Mouse (Mus musculus) forebrain, embryonic 14.5 days (tissue): ENCODE data around the gene Eps8. TPM values are rescaled to one million over a fixed set of nuclear protein-coding genes. Genes with fewer than 3 reads are reported as not detected.

Experiments
- ATAC-seq: fragments of 200-750 bp; cut with Nextera tagmentation; 2 replicates; pipeline ENCODE4 v1.8.0; 2017; ENCODE audit warnings: mild to moderate bottlenecking, moderate library complexity
- DNase-seq: peaks from one replicate; pipeline ENCODE4 v3.0.0-alpha.2; 2015; ENCODE audit warnings: low spot score
- H3K27ac ChIP-seq: fragments of 300-500 bp; sonication (generic); 2 replicates; pipeline ENCODE4 v1.5.1; 2014; ENCODE audit warnings: low read depth, mild to moderate bottlenecking, control low read depth, low read length, moderate library complexity
- H3K27me3 ChIP-seq: fragments of 300-500 bp; sonication (generic); replicated peaks from 2 replicates; pipeline ENCODE4 v1.6.1; 2014; ENCODE audit warnings: low read length, control low read depth, mixed read lengths; ENCODE audit not compliant: control insufficient read depth, insufficient read depth
- H3K36me3 ChIP-seq: fragments of 300-500 bp; sonication (generic); 2 replicates; pipeline ENCODE4 v1.6.1; 2014; ENCODE audit warnings: low read length, control low read depth; ENCODE audit not compliant: control insufficient read depth, insufficient read depth
- H3K4me1 ChIP-seq: fragments of 300-500 bp; sonication (generic); 2 replicates; pipeline ENCODE4 v1.6.1; 2014; ENCODE audit warnings: antibody characterized with exemption, low read length, control low read depth; ENCODE audit not compliant: control insufficient read depth, insufficient read depth
- H3K4me2 ChIP-seq: fragments of 300-500 bp; sonication (generic); 2 replicates; pipeline ENCODE4 v1.6.1; 2014; ENCODE audit warnings: mild to moderate bottlenecking, control low read depth, low read length
- H3K4me3 ChIP-seq: fragments of 300-500 bp; sonication (generic); 2 replicates; pipeline ENCODE4 v1.5.1; 2014; ENCODE audit warnings: low read depth, low read length, control low read depth
- H3K9ac ChIP-seq: fragments of 300-500 bp; sonication (generic); 2 replicates; pipeline ENCODE4 v1.6.1; 2014; ENCODE audit warnings: mild to moderate bottlenecking, low read length, control low read depth, moderate library complexity
- H3K9me3 ChIP-seq: fragments of 300-500 bp; sonication (generic); replicated peaks from 2 replicates; pipeline ENCODE4 v1.6.1; 2016; ENCODE audit warnings: low read length, control low read depth, mixed read lengths; ENCODE audit not compliant: control insufficient read depth
- WGBS: fragments of 180-500 bp; shearing (Covaris S2); extraction: QIAGEN DNeasy Blood & Tissue Kit; methylation state at CpG from one replicate; pipeline ENCODE4 v1.1.7; 2014; 5-methylcytosine and 5-hydroxymethylcytosine counted together
- polyA plus RNA-seq: library from polyadenylated mRNA; unstranded; fragments of >200 nt; fragmentation: Nextera tagmentation; extraction: Ambion mirVana; gene quantifications from 2 replicates; pipeline ENCODE4 v1.2.1, GENCODE M21; 2014

The Eps8 gene
- polyA plus RNA-seq, 1 experiment from 2014 or later = 11.4 TPM

DNA sequence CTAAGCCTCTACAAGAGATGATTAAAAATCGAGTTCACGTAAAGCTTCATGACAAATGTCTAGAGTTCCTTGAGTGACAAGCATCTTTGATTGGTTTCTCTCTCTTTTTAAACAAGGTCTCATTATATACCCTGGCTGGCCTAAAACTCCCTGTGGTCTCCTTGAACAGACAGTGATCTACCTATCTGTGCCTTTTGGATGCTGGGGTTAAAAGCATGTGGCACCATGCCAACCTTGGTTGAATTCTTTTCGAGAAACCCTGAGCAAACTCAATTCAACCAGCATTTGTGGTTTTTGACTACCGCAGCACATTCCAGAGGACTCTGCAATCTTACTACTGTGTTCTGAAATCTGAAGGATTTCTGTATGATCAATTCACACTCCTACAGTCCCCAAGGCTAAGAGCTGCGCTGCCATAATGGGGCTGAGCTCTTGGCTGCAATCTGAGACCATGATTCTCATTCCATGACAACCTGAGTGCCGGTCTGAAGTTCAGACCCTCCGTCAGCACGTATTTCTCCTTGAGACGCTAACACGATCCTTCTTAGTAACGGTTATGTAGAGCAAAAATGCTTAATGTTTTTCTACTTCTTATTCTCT, 33.9 kb upstream of the Eps8 start:
- Histone ChIP-seq H3K27ac (no peak overlapping the region), H3K4me1 (no peaks in the 10 kb centered on the region), H3K9me3 (no peaks in the 10 kb centered on the region), H3K4me3 (no peak overlapping the region), H3K9ac (no peak overlapping the region), H3K4me2 (no peak overlapping the region), H3K27me3 (no peaks in the 10 kb centered on the region), H3K36me3 (no peaks in the 10 kb centered on the region)
- DNase-seq = no peak
- no peak for ATAC-seq
- 80% methylated on average over 11 of the region's 11 CpGs for WGBS

- ATAC-seq (no peak), DNase-seq (no peak)
- no peak overlapping the region for H3K4me3 ChIP-seq
- H3K36me3 ChIP-seq = no peaks in the 10 kb centered on the region
- H3K4me1 ChIP-seq = no peaks in the 10 kb centered on the region
- 86% methylated on average over 3 of the region's 3 CpGs for WGBS
- no peak overlapping the region for H3K27ac ChIP-seq
- no peaks in the 10 kb centered on the region for H3K27me3 ChIP-seq
- H3K4me2 ChIP-seq = no peak overlapping the region
- H3K9ac ChIP-seq = no peak overlapping the region
- no peaks in the 10 kb centered on the region for H3K9me3 ChIP-seq
Measured at GRCm38 (mm10) chr6:137688079-137688478, 33.4 kb upstream of the Eps8 start.

DNA sequence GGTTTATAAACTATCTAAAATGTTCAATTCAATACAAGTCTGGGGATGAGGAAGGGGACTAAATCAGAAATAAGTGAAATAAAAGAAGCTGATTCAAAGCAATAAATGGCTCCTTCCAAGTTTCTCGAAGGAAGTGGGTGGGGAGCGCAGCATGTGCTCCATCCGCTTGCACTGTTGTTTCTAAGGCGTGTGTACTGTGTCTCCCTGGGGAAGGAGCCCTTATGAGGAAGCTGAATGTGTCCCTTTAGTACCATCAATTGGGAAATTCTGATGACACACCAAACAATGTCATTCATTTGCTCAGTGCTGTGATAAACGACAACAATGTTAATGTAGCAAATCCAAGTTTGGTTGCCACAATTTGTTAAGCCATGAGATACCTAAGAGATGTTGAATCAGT, 33.0 kb upstream of the Eps8 start:
- WGBS = 93% methylated on average over 5 of the region's 5 CpGs
- Histone ChIP-seq H3K27ac (no peak overlapping the region), H3K9ac (no peak overlapping the region), H3K4me2 (no peak overlapping the region), H3K4me1 (no peaks in the 10 kb centered on the region), H3K9me3 (no peaks in the 10 kb centered on the region), H3K36me3 (no peaks in the 10 kb centered on the region), H3K27me3 (no peaks in the 10 kb centered on the region), H3K4me3 (no peak overlapping the region)
- ATAC-seq (no peak), DNase-seq (no peak)

DNA sequence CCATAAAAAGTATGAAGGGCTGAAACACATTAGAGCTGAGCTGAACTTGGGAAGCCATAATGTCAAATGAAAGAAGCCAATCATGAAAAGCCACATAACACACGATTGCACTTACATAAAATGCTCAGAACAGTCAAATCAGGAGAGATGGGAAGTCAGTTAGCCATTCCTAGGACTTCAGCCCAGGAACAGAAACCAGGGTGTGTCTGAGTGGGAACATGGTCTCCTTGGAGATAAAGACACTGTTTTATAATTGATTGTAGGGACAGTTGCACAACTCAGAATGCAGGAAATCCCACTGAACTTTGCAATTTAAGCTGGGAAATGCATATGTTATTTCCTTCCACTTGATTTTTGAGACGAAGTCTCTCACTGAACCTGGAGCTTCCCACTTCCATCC, 28.0 kb upstream of the Eps8 start:
- no peak overlapping the region for H3K27ac ChIP-seq
- H3K36me3 ChIP-seq = no peaks in the 10 kb centered on the region
- H3K4me2 ChIP-seq = no peak overlapping the region
- H3K27me3 ChIP-seq = no peaks in the 10 kb centered on the region
- H3K9ac ChIP-seq = no peak overlapping the region
- no peak for DNase-seq
- no peak for ATAC-seq
- no peak overlapping the region for H3K4me3 ChIP-seq
- H3K4me1 ChIP-seq = no peaks in the 10 kb centered on the region
- 79% methylated on average over 2 of the region's 2 CpGs for WGBS
- no peaks in the 10 kb centered on the region for H3K9me3 ChIP-seq

- no peak for DNase-seq
- WGBS = 87% methylated on average over 2 of the region's 2 CpGs
Measured at GRCm38 (mm10) chr6:137681000-137681399, 26.3 kb upstream of the Eps8 start.

GRCm38 (mm10) chr6:137676581-137676980, 21.9 kb upstream of the Eps8 start:
- no peaks in the 10 kb centered on the region for H3K4me1 ChIP-seq
- H3K4me2 ChIP-seq = no peak overlapping the region
- H3K27ac ChIP-seq = no peak overlapping the region
- ATAC-seq (no peak), DNase-seq (no peak)
- no peaks in the 10 kb centered on the region for H3K27me3 ChIP-seq
- no peaks in the 10 kb centered on the region for H3K36me3 ChIP-seq
- 96% methylated on average over 12 of the region's 12 CpGs for WGBS
- H3K4me3 ChIP-seq = no peak overlapping the region
- H3K9me3 ChIP-seq = no peaks in the 10 kb centered on the region
- H3K9ac ChIP-seq = no peak overlapping the region

More at GRCm38 (mm10) chr6:137681000-137681399, 26.3 kb upstream of the Eps8 start:
- Histone ChIP-seq H3K4me1 (no peaks in the 10 kb centered on the region), H3K9me3 (no peaks in the 10 kb centered on the region), H3K27ac (no peak overlapping the region), H3K27me3 (no peaks in the 10 kb centered on the region), H3K36me3 (no peaks in the 10 kb centered on the region), H3K4me3 (no peak overlapping the region), H3K4me2 (no peak overlapping the region), H3K9ac (no peak overlapping the region)
- no peak for ATAC-seq

- 67% methylated on average over 5 of the region's 5 CpGs for WGBS
- H3K4me3 ChIP-seq = no peak overlapping the region
- H3K4me2 ChIP-seq = no peak overlapping the region
- no peak overlapping the region for H3K27ac ChIP-seq
- ATAC-seq (no peak), DNase-seq (no peak)
- H3K27me3 ChIP-seq = no peaks in the 10 kb centered on the region
- no peaks in the 10 kb centered on the region for H3K4me1 ChIP-seq
- H3K36me3 ChIP-seq = no peaks in the 10 kb centered on the region
- no peaks in the 10 kb centered on the region for H3K9me3 ChIP-seq
- H3K9ac ChIP-seq = no peak overlapping the region
Measured at GRCm38 (mm10) chr6:137675556-137675955, 20.9 kb upstream of the Eps8 start.

DNA sequence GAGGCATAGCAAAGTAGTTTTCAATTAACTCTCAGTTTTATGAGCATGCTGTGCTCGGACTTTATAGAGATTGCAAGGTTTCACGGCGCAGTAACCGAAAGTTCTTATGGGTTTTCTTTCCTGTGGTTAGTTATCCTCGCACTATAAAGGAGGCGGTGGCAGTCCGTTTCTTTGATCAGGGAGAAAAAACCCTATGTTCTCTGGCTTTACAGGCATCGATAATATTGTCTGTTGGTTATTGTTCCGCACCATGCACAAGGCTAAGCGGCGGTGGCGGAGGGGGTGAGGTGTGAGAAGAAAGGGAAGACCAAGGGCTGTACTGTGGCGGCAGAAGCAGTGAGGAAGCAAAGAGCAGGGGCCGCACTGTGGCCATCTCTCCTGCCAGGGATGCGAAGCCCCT, 18.6 kb upstream of the Eps8 start:
- Histone ChIP-seq H3K4me1 (no peaks in the 10 kb centered on the region), H3K36me3 (no peaks in the 10 kb centered on the region), H3K9me3 (no peaks in the 10 kb centered on the region), H3K27ac (no peak overlapping the region), H3K4me2 (no peak overlapping the region), H3K9ac (no peak overlapping the region), H3K4me3 (no peak overlapping the region), H3K27me3 (no peaks in the 10 kb centered on the region)
- no peak for DNase-seq
- 65% methylated on average over 15 of the region's 15 CpGs for WGBS
- ATAC-seq = no peak

- H3K4me3 ChIP-seq = no peak overlapping the region
- no peak overlapping the region for H3K27ac ChIP-seq
- no peaks in the 10 kb centered on the region for H3K9me3 ChIP-seq
- no peak overlapping the region for H3K4me2 ChIP-seq
- 88% methylated on average over 10 of the region's 10 CpGs for WGBS
- no peaks in the 10 kb centered on the region for H3K27me3 ChIP-seq
- no peak overlapping the region for H3K9ac ChIP-seq
- ATAC-seq (no peak), DNase-seq (no peak)
- H3K4me1 ChIP-seq = no peaks in the 10 kb centered on the region
- no peaks in the 10 kb centered on the region for H3K36me3 ChIP-seq
Measured at GRCm38 (mm10) chr6:137671561-137671960, 16.9 kb upstream of the Eps8 start.
